Mouse (Mus musculus): ENCODE data around the gene Bzw2.

DNA sequence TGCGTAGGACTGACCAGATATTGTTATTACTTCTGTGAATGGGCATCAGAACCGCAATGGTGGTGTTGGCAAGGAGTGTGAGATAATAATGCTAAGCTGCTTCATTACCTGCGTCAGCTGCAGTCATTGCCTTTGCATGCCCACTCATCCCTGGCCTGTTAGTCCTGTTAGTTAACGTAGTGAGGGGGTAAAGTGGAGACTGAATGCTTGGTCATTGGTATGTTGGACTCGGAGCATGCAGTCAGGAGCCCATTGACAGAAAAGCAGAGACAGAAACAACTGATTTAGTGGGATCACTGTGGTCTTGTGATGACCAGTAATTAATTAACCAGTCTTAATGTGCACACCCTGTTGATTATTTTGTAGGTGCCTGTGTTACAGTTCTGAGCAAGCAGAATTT is 19.3 kb upstream of the Bzw2 start:
- TF ChIP-seq POLR2A (IDR thresholded peaks at IDR 0.05; ENCODE audit: borderline replicate concordance, insufficient read depth, low read length) (no peak), CTCF (IDR thresholded peaks at IDR 0.05; ENCODE audit: borderline replicate concordance, insufficient read depth, low read depth, low read length) (no peak)

Measured in cerebellum, adult 2 months (tissue).